Mouse (Mus musculus): ENCODE data around the gene Nfic.

Gene Nfic

GRCm38 (mm10) chr10:81384605-81384982 lies 70.8 kb downstream of the Nfic start:
- in situ Hi-C loops (cut with MboI; ENCODE audit: low pct_unique_long_range_greater_than_20kb in 1 of 2, low sequenced_read_pairs in 2 of 2, unreplicated experiment in 1 of 2) = no loop called here

GRCm38 (mm10) chr10:81383802-81384604 lies 71.4 kb downstream of the Nfic start, which contains the start of the genes Dohh and Gm48551:
Gene Dohh (plus strand): TSS chr10:81384428.
Gene Gm48551 (plus strand): TSS chr10:81384466.
- in situ Hi-C loops (cut with MboI; ENCODE audit: low pct_unique_long_range_greater_than_20kb in 1 of 2, low sequenced_read_pairs in 2 of 2, unreplicated experiment in 1 of 2) = no loop called here

- in situ Hi-C loops (cut with MboI; ENCODE audit: low pct_unique_long_range_greater_than_20kb in 1 of 2, low sequenced_read_pairs in 2 of 2, unreplicated experiment in 1 of 2) = no loop called here
Measured at GRCm38 (mm10) chr10:81382039-81382438, 73.4 kb downstream of the Nfic start.

- in situ Hi-C loops (cut with MboI; ENCODE audit: low pct_unique_long_range_greater_than_20kb in 1 of 2, low sequenced_read_pairs in 2 of 2, unreplicated experiment in 1 of 2) = no loop called here
Measured at GRCm38 (mm10) chr10:81379809-81380378, 75.5 kb downstream of the Nfic start.

- in situ Hi-C loops (cut with MboI; ENCODE audit: low pct_unique_long_range_greater_than_20kb in 1 of 2, low sequenced_read_pairs in 2 of 2, unreplicated experiment in 1 of 2) = no loop called here
Measured at GRCm38 (mm10) chr10:81379183-81379553, 76.3 kb downstream of the Nfic start.

GRCm38 (mm10) chr10:81378553-81379182 lies 76.8 kb downstream of the Nfic start:
- in situ Hi-C loops (cut with MboI; ENCODE audit: low pct_unique_long_range_greater_than_20kb in 1 of 2, low sequenced_read_pairs in 2 of 2, unreplicated experiment in 1 of 2) = no loop called here

GRCm38 (mm10) chr10:81377793-81378552 lies 77.5 kb downstream of the Nfic start, which contains the start of gene Fzr1:
Gene Fzr1 (minus strand): TSS chr10:81378516.
- in situ Hi-C loops (cut with MboI; ENCODE audit: low pct_unique_long_range_greater_than_20kb in 1 of 2, low sequenced_read_pairs in 2 of 2, unreplicated experiment in 1 of 2) = no loop called here

- in situ Hi-C loops (cut with MboI; ENCODE audit: low pct_unique_long_range_greater_than_20kb in 1 of 2, low sequenced_read_pairs in 2 of 2, unreplicated experiment in 1 of 2) = no loop called here
Measured at GRCm38 (mm10) chr10:81377362-81377664, 78.1 kb downstream of the Nfic start.

- in situ Hi-C loops (cut with MboI; ENCODE audit: low pct_unique_long_range_greater_than_20kb in 1 of 2, low sequenced_read_pairs in 2 of 2, unreplicated experiment in 1 of 2) = no loop called here
Measured at GRCm38 (mm10) chr10:81376561-81377361, 78.7 kb downstream of the Nfic start.

GRCm38 (mm10) chr10:81375322-81375721 lies 80.1 kb downstream of the Nfic start:
- in situ Hi-C loops (cut with MboI; ENCODE audit: low pct_unique_long_range_greater_than_20kb in 1 of 2, low sequenced_read_pairs in 2 of 2, unreplicated experiment in 1 of 2) = no loop called here

- in situ Hi-C loops (cut with MboI; ENCODE audit: low pct_unique_long_range_greater_than_20kb in 1 of 2, low sequenced_read_pairs in 2 of 2, unreplicated experiment in 1 of 2) = no loop called here
Measured at GRCm38 (mm10) chr10:81367207-81367495, 88.3 kb downstream of the Nfic start.

- in situ Hi-C loops (cut with MboI; ENCODE audit: low pct_unique_long_range_greater_than_20kb in 1 of 2, low sequenced_read_pairs in 2 of 2, unreplicated experiment in 1 of 2) = no loop called here
Measured at GRCm38 (mm10) chr10:81366477-81367206, 88.8 kb downstream of the Nfic start.

- in situ Hi-C loops (cut with MboI; ENCODE audit: low pct_unique_long_range_greater_than_20kb in 1 of 2, low sequenced_read_pairs in 2 of 2, unreplicated experiment in 1 of 2) = no loop called here
Measured at GRCm38 (mm10) chr10:81365672-81366476, 89.6 kb downstream of the Nfic start, which contains the start of gene 4930404N11Rik. Gene 4930404N11Rik (minus strand): TSS chr10:81365816.

GRCm38 (mm10) chr10:81365073-81365472 lies 90.4 kb downstream of the Nfic start:
- in situ Hi-C loops (cut with MboI; ENCODE audit: low pct_unique_long_range_greater_than_20kb in 1 of 2, low sequenced_read_pairs in 2 of 2, unreplicated experiment in 1 of 2) = no loop called here

- in situ Hi-C loops (cut with MboI; ENCODE audit: low pct_unique_long_range_greater_than_20kb in 1 of 2, low sequenced_read_pairs in 2 of 2, unreplicated experiment in 1 of 2) = no loop called here
Measured at GRCm38 (mm10) chr10:81364666-81365065, 90.8 kb downstream of the Nfic start.

GRCm38 (mm10) chr10:81363436-81364346 lies 91.7 kb downstream of the Nfic start:
- in situ Hi-C loops (cut with MboI; ENCODE audit: low pct_unique_long_range_greater_than_20kb in 1 of 2, low sequenced_read_pairs in 2 of 2, unreplicated experiment in 1 of 2) = no loop called here
